Mouse (Mus musculus) frontal cortex, postnatal 10 days (tissue): ENCODE results near the gene Chad.

Experiments used
- DNase-seq, 2 experiments: peaks; one replicate each; pipeline ENCODE4 v3.0.0; 2022; ENCODE audit warnings: low spot score in 2 of 2, mixed read lengths in 1 of 2

The Chad gene

DNA sequence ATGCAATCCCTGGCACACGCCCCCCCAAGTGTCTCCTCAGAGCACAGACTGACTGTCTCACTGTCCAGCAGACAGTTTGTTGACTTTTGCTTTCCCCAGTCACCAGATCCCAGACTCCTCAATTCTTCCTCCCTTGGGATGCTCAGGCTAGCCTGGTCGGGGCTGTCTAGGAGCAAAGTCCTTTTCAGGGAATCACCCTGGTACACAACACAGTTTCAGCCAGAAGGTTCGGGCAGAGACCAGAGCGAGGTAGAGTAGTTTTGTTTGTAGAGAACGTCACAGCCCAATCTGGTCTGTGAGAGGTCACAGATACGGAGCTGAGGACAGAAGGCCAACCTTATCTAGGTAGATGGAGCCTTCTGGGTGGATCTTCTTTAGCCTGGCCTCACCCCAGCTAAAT is 1.7 kb downstream of the Chad start:
- DNase-seq: no peak

DNA sequence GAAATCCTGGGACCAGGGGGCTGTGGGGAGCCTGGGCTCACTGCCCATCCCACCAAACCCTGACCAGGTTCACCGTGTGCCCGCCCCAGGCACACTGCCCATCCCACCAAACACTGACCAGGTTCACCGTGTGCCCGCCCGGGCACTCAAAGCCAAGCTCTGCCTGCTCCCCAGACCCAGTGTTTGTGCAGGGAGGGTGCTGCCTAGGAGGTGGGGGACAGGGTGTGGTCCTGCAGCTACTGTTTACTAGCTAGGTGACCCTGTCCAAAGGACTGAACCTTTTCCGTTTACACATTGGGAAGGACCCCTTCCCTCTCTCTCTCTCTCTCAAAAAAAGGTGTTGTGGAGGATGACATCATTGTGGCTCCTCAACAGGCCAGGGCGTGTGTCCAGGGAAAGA is 2.5 kb downstream of the Chad start:
- DNase-seq: no peak

- no peak for DNase-seq
Measured at GRCm38 (mm10) chr11:94570612-94571011, 5.8 kb downstream of the Chad start.

DNA sequence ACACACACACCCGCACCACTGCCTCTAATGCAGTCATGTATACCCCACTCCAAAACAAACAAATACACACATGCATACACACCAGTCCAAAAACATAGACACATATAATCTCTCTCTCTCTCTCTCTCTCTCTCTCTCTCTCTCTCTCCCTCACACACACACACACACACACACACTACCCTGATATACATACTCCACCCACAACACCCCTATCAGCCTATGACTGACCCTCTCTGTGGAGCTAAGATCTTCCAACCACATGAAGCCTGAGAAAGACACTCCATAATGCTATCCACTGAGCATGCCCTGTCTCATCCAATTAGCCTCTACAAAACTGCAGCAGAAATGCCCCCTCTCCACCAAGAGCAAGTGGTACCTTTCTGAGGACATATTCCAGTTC is 7.0 kb downstream of the Chad start:
- no peak for DNase-seq

- DNase-seq: no peak
Measured at GRCm38 (mm10) chr11:94574560-94574959, 9.7 kb downstream of the Chad start.

GRCm38 (mm10) chr11:94575036-94575435 is 10.2 kb downstream of the Chad start:
- no peak for DNase-seq

- no peak for DNase-seq
Measured at GRCm38 (mm10) chr11:94576361-94576760, 11.5 kb downstream of the Chad start.

GRCm38 (mm10) chr11:94580111-94580740 is 15.4 kb downstream of the Chad start:
- no peak for DNase-seq

- no peak for DNase-seq
Measured at GRCm38 (mm10) chr11:94585091-94585490, 20.2 kb downstream of the Chad start.

DNA sequence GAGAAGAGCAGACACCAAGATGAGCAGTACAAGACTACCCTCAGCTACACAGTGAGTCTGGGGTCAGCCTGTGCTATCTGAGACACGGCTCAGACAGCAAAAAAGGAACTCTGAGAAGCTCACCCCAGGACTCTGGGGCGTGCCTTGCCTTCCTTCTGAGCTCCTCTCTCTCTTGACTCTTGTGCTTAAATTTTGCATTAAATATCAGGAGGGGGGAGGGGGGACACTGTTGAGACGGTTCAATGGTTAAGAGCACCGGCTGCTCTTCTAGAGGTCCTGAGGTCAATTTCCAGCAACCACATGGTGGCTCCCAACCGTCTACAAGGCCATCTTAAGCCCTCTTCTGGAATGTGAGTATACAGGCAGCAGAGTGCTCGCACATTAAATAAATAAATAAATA is 22.7 kb downstream of the Chad start:
- no peak for DNase-seq

GRCm38 (mm10) chr11:94596311-94596852 is 31.5 kb downstream of the Chad start:
- DNase-seq: no peak

DNA sequence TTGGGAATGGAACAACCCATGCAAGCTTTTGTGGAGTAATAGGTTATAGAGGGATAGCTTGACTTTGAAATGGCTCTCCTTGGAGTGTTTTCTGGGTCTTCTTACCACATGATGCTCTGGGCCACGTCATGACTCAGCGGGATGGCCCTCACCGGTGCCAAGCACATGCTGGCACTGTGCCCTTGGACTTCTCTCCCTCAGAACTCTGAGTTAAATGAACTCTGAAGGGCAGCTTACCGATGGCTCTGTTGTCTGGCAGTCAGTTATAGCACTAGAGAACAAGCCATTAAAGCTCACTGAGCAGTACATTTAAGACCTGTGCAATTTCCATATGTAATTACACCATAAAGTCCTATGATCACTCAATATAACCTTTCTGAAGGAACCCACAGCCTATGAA is 32.5 kb downstream of the Chad start:
- DNase-seq: no peak

- DNase-seq: no peak
Measured at GRCm38 (mm10) chr11:94598437-94599120, 33.7 kb downstream of the Chad start.

- DNase-seq: no peak
Measured at GRCm38 (mm10) chr11:94600447-94600846, 35.6 kb downstream of the Chad start.

DNA sequence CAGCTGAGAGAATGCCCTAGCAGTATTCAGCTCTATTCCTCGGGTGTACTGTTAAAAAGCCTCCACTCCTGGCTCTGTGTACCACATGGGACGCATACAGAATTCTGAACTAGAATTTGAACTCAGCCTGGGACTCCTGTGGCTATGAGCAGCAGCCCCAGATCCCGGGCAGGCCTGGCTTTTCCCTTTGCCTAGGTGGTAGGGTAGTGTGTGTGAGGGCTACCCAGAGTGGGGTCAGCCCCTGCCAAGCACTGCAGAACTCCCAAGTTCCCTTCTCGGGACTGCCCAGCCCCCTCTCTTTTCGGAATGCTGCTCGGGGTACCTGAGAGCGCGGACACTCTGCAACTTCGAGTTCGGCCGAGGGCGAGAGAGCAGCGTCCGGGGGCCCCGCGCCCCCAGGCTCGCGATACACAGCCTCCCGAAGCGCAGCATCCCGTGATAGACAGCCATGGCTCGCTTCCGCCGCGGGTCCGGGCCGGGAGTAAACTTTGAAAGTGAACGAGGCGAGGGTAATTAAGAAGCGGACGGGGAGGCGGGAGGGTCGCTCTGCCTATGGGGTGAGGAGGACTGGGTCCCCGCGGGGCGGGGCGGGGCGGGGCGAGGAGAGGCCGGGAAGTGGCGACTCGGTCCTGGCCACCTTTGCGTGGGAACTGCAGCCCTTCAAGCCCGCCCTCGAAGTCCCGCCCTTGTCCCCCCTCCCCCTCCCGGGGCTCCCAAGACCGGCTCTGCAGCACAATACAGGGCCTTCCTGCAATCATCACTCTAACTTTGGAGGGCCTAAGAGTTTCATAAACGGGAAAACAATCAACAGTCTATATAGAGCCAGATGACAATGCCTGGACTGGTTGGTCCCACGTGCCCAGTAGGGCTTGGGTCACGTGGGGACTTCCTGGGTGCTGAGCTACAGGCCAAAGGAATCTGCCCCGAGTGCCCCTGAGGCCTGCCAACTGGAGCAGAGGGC is 36.8 kb downstream of the Chad start, which contains the start of gene Acsf2:
Acsf2 (minus strand) TSS at position 551 of the 961 bp plus-strand sequence.
- peak; percentile 50 to 51 for DNase-seq

GRCm38 (mm10) chr11:94602356-94602955 is 37.6 kb downstream of the Chad start:
- no peak for DNase-seq

GRCm38 (mm10) chr11:94610744-94611740 is 46.2 kb downstream of the Chad start:
- DNase-seq: no peak

GRCm38 (mm10) chr11:94614603-94615002 is 49.8 kb downstream of the Chad start:
- no peak for DNase-seq

DNA sequence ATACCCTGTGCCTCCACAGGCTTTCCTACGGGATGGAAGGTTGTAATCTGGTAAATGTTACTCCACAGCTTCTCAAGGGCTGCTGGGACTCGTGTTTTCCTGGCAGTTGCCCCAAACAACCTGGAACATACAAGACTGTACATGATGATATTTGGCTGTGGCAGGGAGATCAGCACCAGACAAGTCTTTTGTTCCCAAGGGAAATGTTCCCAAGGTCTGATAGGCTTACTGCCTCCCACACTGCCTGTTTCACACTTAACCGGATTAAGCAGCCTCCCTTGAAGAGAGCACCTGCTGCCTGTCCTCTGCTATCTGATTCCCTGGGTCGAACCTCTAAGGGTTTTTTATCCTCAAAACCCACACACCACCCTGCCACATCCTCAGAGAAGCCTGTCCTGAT is 50.6 kb downstream of the Chad start:
- no peak for DNase-seq

GRCm38 (mm10) chr11:94617646-94618045 is 52.8 kb downstream of the Chad start:
- DNase-seq: no peak
